Comparison of ENCODE assay signal across 13 mouse cellular contexts in the genomic region with DNA sequence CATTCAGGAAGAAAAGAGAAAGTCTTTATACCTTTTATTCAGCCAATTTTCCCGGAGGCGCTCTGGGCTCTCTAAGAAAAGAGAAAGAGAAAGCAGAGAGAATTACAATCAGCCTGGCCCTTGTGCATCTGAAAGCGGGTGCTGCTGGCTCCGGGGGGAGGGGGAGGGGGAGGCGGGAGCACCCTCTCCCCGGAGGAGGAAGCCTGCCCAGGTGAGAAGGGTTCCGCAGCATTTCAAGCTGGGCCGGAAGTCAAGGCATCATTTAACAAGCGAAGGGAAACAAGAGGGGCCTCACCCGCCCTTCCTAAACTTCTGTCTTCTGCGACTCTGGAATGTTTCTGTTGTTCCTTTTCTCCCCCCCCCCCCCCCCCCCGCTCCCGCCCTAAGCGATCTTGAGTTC.
A peak's percentile ranks its signal among the peaks of the same experiment; 100 is the strongest.
DNase-seq lines count a peak whose midpoint lies in the region; ATAC-seq and TF ChIP-seq lines count a peak whose summit lies in the region.
"Had no signal": no experiment of that assay in that cellular context is flagged by ENCODE, and none has a peak within 500 bp of the region (broad histone marks: within the 10 kb centered on the region; RNA-seq: fewer than 3 reads in every experiment).

No protein-coding gene starts in this region.

- no peak for TF ChIP-seq CTCF in stomach, postnatal 0 days (IDR thresholded peaks at IDR 0.05; ENCODE audit: low read depth)

- peak; percentile 7 for DNase-seq in thymus, postnatal 14 days
- DNase-seq in thymus, adult 18-20 months = no peak
- peak; percentile 39 for DNase-seq in induced T-regulatory cell, adult 2 months (ENCODE audit: low read depth)
- DNase-seq in stomach, postnatal 0 days (ENCODE audit: low spot score) = no peak
- DNase-seq in heart, adult 9 months (ENCODE audit: low spot score in 2 of 2) = no peak
- DNase-seq: adrenal gland, postnatal 25 days; cerebellum, adult 9-10 months; heart, adult 11 months; lung, embryonic 14.5 days; right cerebral cortex, adult 18-20 months had no signal

- no peak for TF ChIP-seq EP300 in stomach, postnatal 0 days (optimal IDR thresholded peaks at IDR 0.05)

- no peaks in the 10 kb centered on the region for H3K9me3 ChIP-seq in embryonic facial prominence, embryonic 13.5 days
- no peaks in the 10 kb centered on the region for H3K9me3 ChIP-seq in stomach, postnatal 0 days (ENCODE audit: control insufficient read depth, low read length)
- H3K9me3 ChIP-seq in heart, embryonic 12.5 days (replicated peaks) = no peaks in the 10 kb centered on the region; the same call in 1 of the 2 replicates

- H3K27ac ChIP-seq in embryonic facial prominence, embryonic 13.5 days = no peak overlapping the region
- no peak overlapping the region for H3K27ac ChIP-seq in stomach, postnatal 0 days (replicated peaks)
- no peak overlapping the region for H3K27ac ChIP-seq in heart, embryonic 12.5 days (ENCODE audit: poor library complexity, severe bottlenecking)

- no peak overlapping the region for H3K9ac ChIP-seq in embryonic facial prominence, embryonic 13.5 days
- no peak overlapping the region for H3K9ac ChIP-seq in stomach, postnatal 0 days (ENCODE audit: low read length)
- H3K9ac ChIP-seq in heart, embryonic 12.5 days = no peak overlapping the region
- H3K9ac ChIP-seq: lung, embryonic 14.5 days had no signal

- peak overlapping the region; percentile 37 for H3K4me2 ChIP-seq in embryonic facial prominence, embryonic 13.5 days
- H3K4me2 ChIP-seq in stomach, postnatal 0 days (replicated peaks; ENCODE audit: low read depth) = 0 out of 2 replicates have a peak overlapping the region, but pooled peaks have one; percentile 5
- H3K4me2 ChIP-seq in heart, embryonic 12.5 days = no peak overlapping the region
- H3K4me2 ChIP-seq: lung, embryonic 14.5 days had no signal

- peak overlapping the region; percentile 12; the same call in 1 of the 2 replicates for H3K4me3 ChIP-seq in embryonic facial prominence, embryonic 13.5 days
- no peak overlapping the region for H3K4me3 ChIP-seq in stomach, postnatal 0 days (ENCODE audit: low read depth, low read length)
- H3K4me3 ChIP-seq in heart, embryonic 12.5 days = no peak overlapping the region
- H3K4me3 ChIP-seq: erythroblast, embryonic 14.5 days had no signal

- peaks cover 38% of the 10 kb centered on the region for H3K27me3 ChIP-seq in embryonic facial prominence, embryonic 13.5 days
- no peaks in the 10 kb centered on the region for H3K27me3 ChIP-seq in stomach, postnatal 0 days (ENCODE audit: control insufficient read depth, insufficient read depth, low read length)
- peaks cover 60% of the 10 kb centered on the region for H3K27me3 ChIP-seq in heart, embryonic 12.5 days (replicated peaks)

- no peak for ATAC-seq in embryonic facial prominence, embryonic 13.5 days (ENCODE audit: insufficient number of reproducible peaks, insufficient read depth, low FRiP score, low TSS enrichment, low read depth)
- ATAC-seq in stomach, postnatal 0 days (ENCODE audit: low FRiP score, low TSS enrichment) = no peak
- ATAC-seq in heart, embryonic 12.5 days (ENCODE audit: insufficient number of reproducible peaks, low FRiP score) = no peak

- no peaks in the 10 kb centered on the region for H3K36me3 ChIP-seq in embryonic facial prominence, embryonic 13.5 days
- H3K36me3 ChIP-seq in stomach, postnatal 0 days (ENCODE audit: control insufficient read depth, insufficient read depth, low read length) = no peaks in the 10 kb centered on the region
- H3K36me3 ChIP-seq in heart, embryonic 12.5 days = no peaks in the 10 kb centered on the region

- no peaks in the 10 kb centered on the region; the same call in 1 of the 2 replicates for H3K4me1 ChIP-seq in embryonic facial prominence, embryonic 13.5 days
- H3K4me1 ChIP-seq in stomach, postnatal 0 days (replicated peaks; ENCODE audit: control insufficient read depth, insufficient read depth) = no peaks in the 10 kb centered on the region
- H3K4me1 ChIP-seq in heart, embryonic 12.5 days (replicated peaks) = no peaks in the 10 kb centered on the region

- WGBS in embryonic facial prominence, embryonic 13.5 days = 3% methylated on average over 11 of the region's 14 CpGs
- 2% methylated on average over 14 of the region's 14 CpGs for WGBS in stomach, postnatal 0 days
- WGBS in heart, embryonic 12.5 days = 4% methylated on average over 13 of the region's 14 CpGs

Comparison
In these comparisons a context has a peak if more than half of its experiments do, and no peak if none do; other contexts are left out.
1. DNase-seq: peak in thymus, postnatal 14 days (single experiment) and induced T-regulatory cell, adult 2 months (single experiment); none in thymus, adult 18-20 months (0 of 2), stomach, postnatal 0 days (single experiment) and heart, adult 9 months (0 of 2).